Mouse (Mus musculus): Measurements from ENCODE around the gene Med13l. TPM values are rescaled to one million over a fixed set of nuclear protein-coding genes. Genes with fewer than 3 reads are reported as not detected.

Gene Med13l
- total and polyA plus RNA-seq, 2 experiments from 2014 or later, result 10.5 to 29.5 TPM

DNA sequence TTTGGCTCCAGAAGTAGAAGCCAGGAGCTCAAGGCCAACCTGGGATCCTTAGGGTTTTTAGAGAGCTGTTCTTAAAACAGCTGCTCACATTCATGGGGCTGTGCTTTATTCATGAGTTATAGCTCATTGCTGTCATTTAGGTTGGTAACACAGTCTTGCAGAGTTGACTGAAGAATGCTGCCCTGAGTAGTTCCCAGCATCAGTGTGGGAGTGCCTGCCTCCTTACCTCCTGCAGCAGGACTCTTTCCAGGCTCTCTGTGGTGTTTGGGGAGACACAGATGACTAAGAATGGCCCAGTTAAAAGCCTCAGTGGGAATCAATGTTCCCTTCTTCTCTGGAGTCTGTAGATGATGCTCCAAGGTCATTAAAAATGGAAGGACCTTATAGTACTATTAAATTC is 111.6 kb downstream of the Med13l start:
- ATAC-seq (ENCODE audit: low FRiP score), result no peak
- no peak for DNase-seq (ENCODE audit: low spot score)
- Histone ChIP-seq H3K4me3 (ENCODE audit: low read depth, low read length) (no peak overlapping the region), H3K27ac (ENCODE audit: low read depth, low read length) (no peak overlapping the region), H3K27me3 (ENCODE audit: insufficient read depth, low read length) (no peaks in the 10 kb centered on the region), H3K4me2 (ENCODE audit: low read depth, low read length, poor library complexity, severe bottlenecking) (no peak overlapping the region), H3K9ac (replicated peaks; ENCODE audit: low read length, poor library complexity, severe bottlenecking) (no peak overlapping the region), H3K4me1 (ENCODE audit: insufficient read depth, low read length) (peaks cover 13% of the 10 kb centered on the region; the same call in 1 of the 2 replicates), H3K9me3 (ENCODE audit: low read length) (no peaks in the 10 kb centered on the region), H3K36me3 (ENCODE audit: insufficient read depth, low read length) (no peaks in the 10 kb centered on the region)
- TF ChIP-seq CTCF (IDR thresholded peaks at IDR 0.05), result no peak

GRCm38 (mm10) chr5:118673859-118674258 is 113.4 kb downstream of the Med13l start:
- no peak for TF ChIP-seq CTCF (IDR thresholded peaks at IDR 0.05)
- Histone ChIP-seq H3K27me3 (ENCODE audit: insufficient read depth, low read length) (no peaks in the 10 kb centered on the region), H3K4me2 (ENCODE audit: low read depth, low read length, poor library complexity, severe bottlenecking) (no peak overlapping the region), H3K9me3 (ENCODE audit: low read length) (no peaks in the 10 kb centered on the region), H3K36me3 (ENCODE audit: insufficient read depth, low read length) (no peaks in the 10 kb centered on the region), H3K9ac (replicated peaks; ENCODE audit: low read length, poor library complexity, severe bottlenecking) (no peak overlapping the region; the same call in 1 of the 2 replicates), H3K4me3 (ENCODE audit: low read depth, low read length) (no peak overlapping the region), H3K27ac (ENCODE audit: low read depth, low read length) (no peak overlapping the region), H3K4me1 (ENCODE audit: insufficient read depth, low read length) (0 out of 2 replicates have a peak, but pooled peaks cover 4% of the 10 kb centered on the region)
- ATAC-seq (ENCODE audit: low FRiP score), result no peak
- WGBS, result 41% methylated on average over 5 of the region's 5 CpGs
- no peak for DNase-seq (ENCODE audit: low spot score)

DNA sequence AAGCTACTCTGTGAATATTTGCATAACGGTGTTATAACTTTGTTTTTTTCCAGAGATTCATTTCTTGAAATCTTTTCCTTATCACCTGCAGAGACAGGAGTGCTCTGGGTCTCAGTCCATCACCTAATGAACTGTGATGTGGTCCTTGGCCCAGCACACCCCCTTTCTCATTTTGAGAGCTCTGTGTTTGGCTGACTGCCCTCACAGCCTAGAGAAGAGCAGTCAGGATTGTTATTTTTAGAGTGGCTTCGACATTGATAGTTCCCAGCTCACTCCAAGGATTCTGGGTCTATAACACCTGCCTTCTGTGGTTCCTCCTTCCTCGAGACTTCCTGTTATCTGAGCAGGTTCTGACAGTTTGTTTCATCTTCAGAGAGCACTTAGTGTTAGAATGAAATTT is 113.8 kb downstream of the Med13l start:
- no peak overlapping the region for H3K4me3 ChIP-seq (ENCODE audit: low read depth, low read length)
- WGBS, result 56% methylated on average over 3 of the region's 3 CpGs
- H3K4me2 ChIP-seq (ENCODE audit: low read depth, low read length, poor library complexity, severe bottlenecking), result no peak overlapping the region
- ATAC-seq (ENCODE audit: low FRiP score) (no peak), DNase-seq (ENCODE audit: low spot score) (no peak)
- H3K4me1 ChIP-seq (ENCODE audit: insufficient read depth, low read length), result 0 out of 2 replicates have a peak, but pooled peaks cover 4% of the 10 kb centered on the region
- no peak overlapping the region for H3K9ac ChIP-seq (replicated peaks; ENCODE audit: low read length, poor library complexity, severe bottlenecking)
- no peak overlapping the region for H3K27ac ChIP-seq (ENCODE audit: low read depth, low read length)
- H3K9me3 ChIP-seq (ENCODE audit: low read length), result no peaks in the 10 kb centered on the region
- no peak for TF ChIP-seq CTCF (IDR thresholded peaks at IDR 0.05)
- H3K36me3 ChIP-seq (ENCODE audit: insufficient read depth, low read length), result no peaks in the 10 kb centered on the region
- H3K27me3 ChIP-seq (ENCODE audit: insufficient read depth, low read length), result no peaks in the 10 kb centered on the region

- Histone ChIP-seq H3K4me1 (ENCODE audit: insufficient read depth, low read length) (0 out of 2 replicates have a peak, but pooled peaks cover 4% of the 10 kb centered on the region), H3K4me3 (ENCODE audit: low read depth, low read length) (no peak overlapping the region), H3K36me3 (ENCODE audit: insufficient read depth, low read length) (no peaks in the 10 kb centered on the region), H3K27ac (ENCODE audit: low read depth, low read length) (no peak overlapping the region), H3K27me3 (ENCODE audit: insufficient read depth, low read length) (no peaks in the 10 kb centered on the region), H3K4me2 (ENCODE audit: low read depth, low read length, poor library complexity, severe bottlenecking) (no peak overlapping the region), H3K9me3 (ENCODE audit: low read length) (no peaks in the 10 kb centered on the region), H3K9ac (replicated peaks; ENCODE audit: low read length, poor library complexity, severe bottlenecking) (no peak overlapping the region)
- ATAC-seq (ENCODE audit: low FRiP score) (no peak), DNase-seq (ENCODE audit: low spot score) (no peak)
- TF ChIP-seq CTCF (IDR thresholded peaks at IDR 0.05), result no peak
- 87% methylated on average over 3 of the region's 3 CpGs for WGBS
Observed at GRCm38 (mm10) chr5:118675697-118676096, 115.2 kb downstream of the Med13l start.

DNA sequence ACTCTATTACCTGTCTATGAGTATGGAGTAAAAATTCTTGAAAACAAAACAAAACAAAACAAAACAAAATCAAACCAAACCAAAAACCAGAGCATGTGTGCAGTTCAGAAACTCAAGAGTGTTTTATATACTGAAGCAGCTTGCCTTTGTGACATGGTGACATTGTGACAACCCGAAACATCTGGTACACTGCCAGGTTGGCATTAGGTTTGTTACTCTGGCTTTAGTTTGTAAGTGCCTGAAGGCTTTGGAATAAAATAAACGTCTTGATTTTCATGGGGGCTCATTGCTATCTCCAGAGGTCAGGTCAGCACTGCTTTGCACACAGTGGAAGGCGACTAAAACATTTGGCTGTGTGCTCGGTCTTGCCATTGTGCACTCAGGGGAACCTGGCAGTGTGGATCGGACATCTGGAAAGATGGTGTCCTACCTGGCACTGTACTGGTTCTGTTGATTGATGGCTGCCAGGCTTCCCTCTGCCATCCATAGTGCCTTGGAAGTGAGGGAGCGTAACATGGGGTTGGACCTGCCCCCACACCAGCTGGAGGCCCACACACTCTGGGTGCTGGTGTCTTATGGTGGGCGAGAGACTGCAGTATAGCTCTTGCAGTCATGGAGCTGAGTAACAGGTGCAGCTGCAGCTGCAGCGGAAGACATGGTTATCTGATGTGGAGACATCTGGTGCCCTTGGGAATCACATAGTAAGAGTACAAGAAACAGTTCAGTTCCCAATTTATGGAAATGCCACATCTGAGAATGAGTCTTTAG is 115.9 kb downstream of the Med13l start:
- 80% methylated on average over 8 of the region's 8 CpGs for WGBS
- TF ChIP-seq CTCF (IDR thresholded peaks at IDR 0.05), result no peak
- Histone ChIP-seq H3K36me3 (ENCODE audit: insufficient read depth, low read length) (no peaks in the 10 kb centered on the region), H3K27me3 (ENCODE audit: insufficient read depth, low read length) (no peaks in the 10 kb centered on the region), H3K4me2 (ENCODE audit: low read depth, low read length, poor library complexity, severe bottlenecking) (no peak overlapping the region), H3K4me1 (ENCODE audit: insufficient read depth, low read length) (no peaks in the 10 kb centered on the region), H3K4me3 (ENCODE audit: low read depth, low read length) (no peak overlapping the region), H3K9ac (replicated peaks; ENCODE audit: low read length, poor library complexity, severe bottlenecking) (no peak overlapping the region), H3K9me3 (ENCODE audit: low read length) (no peaks in the 10 kb centered on the region), H3K27ac (ENCODE audit: low read depth, low read length) (no peak overlapping the region)
- DNase-seq (ENCODE audit: low spot score) (no peak), ATAC-seq (ENCODE audit: low FRiP score) (no peak)

GRCm38 (mm10) chr5:118679283-118679835 is 118.9 kb downstream of the Med13l start:
- no peaks in the 10 kb centered on the region for H3K27me3 ChIP-seq (ENCODE audit: insufficient read depth, low read length)
- no peak for TF ChIP-seq CTCF (IDR thresholded peaks at IDR 0.05)
- no peak overlapping the region for H3K4me2 ChIP-seq (ENCODE audit: low read depth, low read length, poor library complexity, severe bottlenecking)
- no peaks in the 10 kb centered on the region for H3K4me1 ChIP-seq (ENCODE audit: insufficient read depth, low read length)
- no peak overlapping the region for H3K27ac ChIP-seq (ENCODE audit: low read depth, low read length)
- ATAC-seq (ENCODE audit: low FRiP score), result no peak
- no peaks in the 10 kb centered on the region for H3K36me3 ChIP-seq (ENCODE audit: insufficient read depth, low read length)
- 76% methylated on average over 9 of the region's 9 CpGs for WGBS
- no peak overlapping the region for H3K9ac ChIP-seq (replicated peaks; ENCODE audit: low read length, poor library complexity, severe bottlenecking)
- no peaks in the 10 kb centered on the region for H3K9me3 ChIP-seq (ENCODE audit: low read length)
- DNase-seq (ENCODE audit: low spot score), result peak; percentile 53
- H3K4me3 ChIP-seq (ENCODE audit: low read depth, low read length), result no peak overlapping the region

All from midbrain, postnatal 0 days (tissue).